Mouse (Mus musculus): ENCODE data around the gene Myzap.

- TF ChIP-seq GATA1 (IDR thresholded peaks at IDR 0.05; ENCODE audit: low read length) (no peak), TAL1 (IDR thresholded peaks at IDR 0.05; ENCODE audit: low read length) (no peak)
Measured at GRCm38 (mm10) chr9:71635627-71636026, 43.5 kb upstream of the Myzap start.

Data from erythroblast, embryonic 14.5 days (primary cell).